Mouse (Mus musculus): Measurements from ENCODE around the gene Tbc1d20. TPM values are rescaled to one million over a fixed set of nuclear protein-coding genes. Genes with fewer than 3 reads are reported as not detected.

Gene Tbc1d20
- total RNA-seq (2023) = 119 and 165 TPM in 2 replicates

GRCm38 (mm10) chr2:152293727-152294475 lies at the start of gene Tbc1d20:
Tbc1d20 (plus strand) TSS chr2:152293828.

GRCm38 (mm10) chr2:152332101-152332825 lies 38.6 kb downstream of the Tbc1d20 start, which contains the start of gene Rbck1:
Rbck1 (minus strand) TSS chr2:152332653.

GRCm38 (mm10) chr2:152343329-152344213 lies 49.9 kb downstream of the Tbc1d20 start, which contains the start of gene Trib3:
Trib3 (minus strand) TSS chr2:152344032.

Other genes starting within 250 kb of the Tbc1d20 start
- gene Scrt2, start 212.3 kb upstream of the Tbc1d20 start, total RNA-seq (2023) = not detected in 2 replicates
- gene Srxn1, start 188.3 kb upstream of the Tbc1d20 start, total RNA-seq (2023) = 3.6 and 3.8 TPM in 2 replicates
- not detected in 2 replicates for gene Tcf15, start 150.3 kb upstream of the Tbc1d20 start, total RNA-seq (2023)
- 52.7 and 59.7 TPM in 2 replicates for gene Csnk2a1, start 67.0 kb upstream of the Tbc1d20 start, total RNA-seq (2023)
- 72.2 and 90.2 TPM in 2 replicates for gene Rbck1, start 38.8 kb downstream of the Tbc1d20 start, total RNA-seq (2023)
- 4.0 and 5.2 TPM in 2 replicates for gene Trib3, start 50.2 kb downstream of the Tbc1d20 start, total RNA-seq (2023)
- not detected in 2 replicates for gene Nrsn2, start 82.8 kb downstream of the Tbc1d20 start, total RNA-seq (2023)
- gene Sox12, start 104.2 kb downstream of the Tbc1d20 start, total RNA-seq (2023) = 0.20 and 0.22 TPM in 2 replicates
- 0.61 and 1.2 TPM in 2 replicates for gene Zcchc3, start 121.2 kb downstream of the Tbc1d20 start, total RNA-seq (2023)
- not detected in 2 replicates for gene 6820408C15Rik, start 121.8 kb downstream of the Tbc1d20 start, total RNA-seq (2023)
- gene Defb23, start 170.8 kb downstream of the Tbc1d20 start, total RNA-seq (2023) = not detected in 2 replicates
- gene Defb20, start 183.2 kb downstream of the Tbc1d20 start, total RNA-seq (2023) = not detected in 2 replicates
- gene Defb22, start 196.3 kb downstream of the Tbc1d20 start, total RNA-seq (2023) = not detected in 2 replicates
- not detected in 2 replicates for gene Defb26, start 217.9 kb downstream of the Tbc1d20 start, total RNA-seq (2023)
- gene Defb28, start 224.4 kb downstream of the Tbc1d20 start, total RNA-seq (2023) = not detected in 2 replicates
- gene Defb29, start 246.3 kb downstream of the Tbc1d20 start, total RNA-seq (2023) = not detected in 2 replicates

Data from neutrophil, adult 65 days (primary cell).